Comparison of ENCODE assay signal across 18 mouse cellular contexts in genomic region chr6:8896822-8897221, GRCm38 (mm10). TPM values are rescaled to one million over a fixed set of nuclear protein-coding genes. Genes with fewer than 3 reads are reported as not detected.
DNase-seq lines count a peak whose midpoint lies in the region; ATAC-seq and TF ChIP-seq lines count a peak whose summit lies in the region.
"Had no signal": no experiment of that assay in that cellular context is flagged by ENCODE, and none has a peak within 500 bp of the region (broad histone marks: within the 10 kb centered on the region; RNA-seq: fewer than 3 reads in every experiment).

No protein-coding gene starts in this region.

- H3K4me1 ChIP-seq in forebrain, postnatal 0 days (ENCODE audit: insufficient read depth) = 0 out of 2 replicates have a peak, but pooled peaks cover 5% of the 10 kb centered on the region
- H3K4me1 ChIP-seq in hindbrain, postnatal 0 days (ENCODE audit: insufficient read depth, low read length) = peaks cover 13% of the 10 kb centered on the region
- H3K4me1 ChIP-seq in midbrain, postnatal 0 days (ENCODE audit: insufficient read depth, low read length) = no peaks in the 10 kb centered on the region
- H3K4me1 ChIP-seq in heart, embryonic 10.5 days = no peaks in the 10 kb centered on the region
- H3K4me1 ChIP-seq: intestine, embryonic 15.5 days; liver, embryonic 13.5 days had no signal

- no peak overlapping the region for H3K4me2 ChIP-seq in forebrain, postnatal 0 days (ENCODE audit: low read depth)
- H3K4me2 ChIP-seq in hindbrain, postnatal 0 days (ENCODE audit: low read depth, low read length) = no peak overlapping the region
- no peak overlapping the region for H3K4me2 ChIP-seq in midbrain, postnatal 0 days (ENCODE audit: low read depth, low read length, poor library complexity, severe bottlenecking)
- H3K4me2 ChIP-seq: heart, embryonic 11.5 days; intestine, embryonic 15.5 days; liver, embryonic 13.5 days had no signal

- H3K9ac ChIP-seq in forebrain, postnatal 0 days = no peak overlapping the region
- H3K9ac ChIP-seq in hindbrain, postnatal 0 days (replicated peaks; ENCODE audit: low read length) = no peak overlapping the region
- H3K9ac ChIP-seq in midbrain, postnatal 0 days (replicated peaks; ENCODE audit: low read length, poor library complexity, severe bottlenecking) = no peak overlapping the region
- H3K9ac ChIP-seq: intestine, embryonic 15.5 days; liver, embryonic 13.5 days had no signal

- no peak for DNase-seq in layer of hippocampus, adult 2 months (ENCODE audit: low spot score in 2 of 2)
- no peak for DNase-seq in layer of hippocampus, adult 9-10 months (ENCODE audit: low spot score)
- peak; percentile 22 for DNase-seq in forebrain, postnatal 0 days
- peak; percentile 28 for DNase-seq in hindbrain, postnatal 0 days (ENCODE audit: low spot score)
- peak; percentile 22 for DNase-seq in midbrain, postnatal 0 days (ENCODE audit: low spot score)
- no peak for DNase-seq in heart, embryonic 10.5 days (ENCODE audit: low spot score)
- no peak for DNase-seq in urinary bladder, postnatal 14 days (ENCODE audit: low spot score)
- DNase-seq: adrenal gland, postnatal 36 days; cerebellum, adult 9-11 months; gastrocnemius, postnatal 36 days; heart, postnatal 14 days; liver, embryonic 13.5 days; thymus, adult 18-20 months had no signal

- no peak overlapping the region for H3K4me3 ChIP-seq in layer of hippocampus, adult 2 months
- no peak overlapping the region for H3K4me3 ChIP-seq in forebrain, postnatal 0 days (ENCODE audit: low read depth, low read length)
- H3K4me3 ChIP-seq in hindbrain, postnatal 0 days (ENCODE audit: low read length) = no peak overlapping the region
- H3K4me3 ChIP-seq in midbrain, postnatal 0 days (ENCODE audit: low read depth, low read length) = no peak overlapping the region
- H3K4me3 ChIP-seq in heart, embryonic 10.5 days = no peak overlapping the region
- H3K4me3 ChIP-seq: intestine, embryonic 15.5 days; left cerebral cortex, adult 2 months; liver, embryonic 13.5 days had no signal

- H3K9me3 ChIP-seq in forebrain, postnatal 0 days (ENCODE audit: low read length) = no peaks in the 10 kb centered on the region
- no peaks in the 10 kb centered on the region for H3K9me3 ChIP-seq in hindbrain, postnatal 0 days (ENCODE audit: low read length)
- H3K9me3 ChIP-seq in midbrain, postnatal 0 days (ENCODE audit: low read length) = no peaks in the 10 kb centered on the region
- H3K9me3 ChIP-seq in heart, embryonic 10.5 days = no peaks in the 10 kb centered on the region
- H3K9me3 ChIP-seq: intestine, embryonic 15.5 days; liver, embryonic 13.5 days had no signal

- H3K27ac ChIP-seq in layer of hippocampus, adult 2 months = peak overlapping the region; percentile 25; the same call in 1 of the 2 replicates
- no peak overlapping the region for H3K27ac ChIP-seq in forebrain, postnatal 0 days (ENCODE audit: low read depth, low read length)
- no peak overlapping the region for H3K27ac ChIP-seq in hindbrain, postnatal 0 days
- H3K27ac ChIP-seq in midbrain, postnatal 0 days (ENCODE audit: low read depth, low read length) = no peak overlapping the region
- H3K27ac ChIP-seq in heart, embryonic 10.5 days = no peak overlapping the region
- H3K27ac ChIP-seq: intestine, embryonic 15.5 days; left cerebral cortex, adult 2 months; liver, embryonic 13.5 days had no signal

- TF ChIP-seq CTCF in layer of hippocampus, adult 2 months (conservative IDR thresholded peaks at IDR 0.05) = no peak
- no peak for TF ChIP-seq CTCF in forebrain, postnatal 0 days (IDR thresholded peaks at IDR 0.05; ENCODE audit: low read depth)
- TF ChIP-seq CTCF in hindbrain, postnatal 0 days (IDR thresholded peaks at IDR 0.05; ENCODE audit: low read depth) = no peak
- no peak for TF ChIP-seq CTCF in midbrain, postnatal 0 days (IDR thresholded peaks at IDR 0.05)

- no peaks in the 10 kb centered on the region for H3K27me3 ChIP-seq in forebrain, postnatal 0 days (ENCODE audit: insufficient read depth, low read length)
- H3K27me3 ChIP-seq in hindbrain, postnatal 0 days (ENCODE audit: insufficient read depth, low read length) = no peaks in the 10 kb centered on the region
- no peaks in the 10 kb centered on the region for H3K27me3 ChIP-seq in midbrain, postnatal 0 days (ENCODE audit: insufficient read depth, low read length)
- H3K27me3 ChIP-seq in heart, embryonic 10.5 days (ENCODE audit: insufficient read depth, poor library complexity, severe bottlenecking) = no peaks in the 10 kb centered on the region
- H3K27me3 ChIP-seq: intestine, embryonic 15.5 days; liver, embryonic 13.5 days had no signal

- H3K36me3 ChIP-seq in forebrain, postnatal 0 days (ENCODE audit: insufficient read depth) = no peaks in the 10 kb centered on the region
- H3K36me3 ChIP-seq in hindbrain, postnatal 0 days (ENCODE audit: insufficient read depth, low read length) = no peaks in the 10 kb centered on the region
- H3K36me3 ChIP-seq in midbrain, postnatal 0 days (ENCODE audit: insufficient read depth, low read length) = no peaks in the 10 kb centered on the region
- no peaks in the 10 kb centered on the region for H3K36me3 ChIP-seq in heart, embryonic 10.5 days
- H3K36me3 ChIP-seq: intestine, embryonic 15.5 days; liver, embryonic 13.5 days had no signal

- WGBS in forebrain, postnatal 0 days = 15% methylated on average over 5 of the region's 5 CpGs
- 32% methylated on average over 5 of the region's 5 CpGs for WGBS in hindbrain, postnatal 0 days
- 26% methylated on average over 5 of the region's 5 CpGs for WGBS in midbrain, postnatal 0 days
- WGBS in heart, embryonic 10.5 days = 76% methylated on average over 5 of the region's 5 CpGs

- ATAC-seq in forebrain, postnatal 0 days = peak; percentile 54; the same call in 1 of the 2 replicates
- peak; percentile 52; the same call in 1 of the 2 replicates for ATAC-seq in hindbrain, postnatal 0 days
- peak; percentile 47 for ATAC-seq in midbrain, postnatal 0 days (ENCODE audit: low FRiP score)
- ATAC-seq: activated CD4-positive, CD25-positive, alpha-beta regulatory T cell, adult 4 months; intestine, embryonic 15.5 days had no signal

RNA-seq across cellular contexts. Expression of gene Nxph1, which starts 51.4 kb away (rescaled TPM):
- total RNA-seq in layer of hippocampus, adult 2 months (2021) = 10 to 100 TPM; 37.1 to 38.0 TPM
- 50.4 and 59.5 TPM in 2 replicates for total RNA-seq in forebrain, postnatal 0 days (2014; rRNA removed)
- polyA plus RNA-seq in forebrain, postnatal 0 days (2015; fragmentation: Nextera tagmentation; extraction: Ambion mirVana) = 67.0 and 78.8 TPM in 2 replicates
- 65.3 and 68.5 TPM in 2 replicates for total RNA-seq in hindbrain, postnatal 0 days (2014; rRNA removed)
- 94.8 and 99.9 TPM in 2 replicates for polyA plus RNA-seq in hindbrain, postnatal 0 days (2015; fragmentation: Nextera tagmentation; extraction: Ambion mirVana)
- 75.5 and 77.7 TPM in 2 replicates for total RNA-seq in midbrain, postnatal 0 days (2014; rRNA removed)
- polyA plus RNA-seq in midbrain, postnatal 0 days (2015; fragmentation: Nextera tagmentation; extraction: Ambion mirVana) = 103 and 104 TPM in 2 replicates
- polyA plus RNA-seq in heart, embryonic 10.5 days (2016; fragmentation: Nextera tagmentation; extraction: Ambion mirVana) = not detected in 2 replicates
- total RNA-seq: gastrocnemius, postnatal 36 days; heart, postnatal 14 days; megakaryocyte, adult 5-6 weeks had no signal
- polyA plus RNA-seq: activated CD4-positive, CD25-positive, alpha-beta regulatory T cell, adult 4 months; heart, embryonic 11.5 days had no signal

Comparison
In these comparisons a context has a peak if more than half of its experiments do, and no peak if none do; other contexts are left out.
1. DNase-seq: peak in forebrain, postnatal 0 days (single experiment), hindbrain, postnatal 0 days (single experiment) and midbrain, postnatal 0 days (single experiment); none in layer of hippocampus, adult 2 months (0 of 2), layer of hippocampus, adult 9-10 months (single experiment), heart, embryonic 10.5 days (single experiment) and urinary bladder, postnatal 14 days (single experiment).
2. Peak in every context shown above with its lines, with median percentiles within 50 percentile points of each other: ATAC-seq.